Mouse (Mus musculus) megakaryocyte, embryonic 14.5 days (primary cell): ENCODE measurements around the gene Sun1.

Experiments used
- FLI1 ChIP-seq: IDR thresholded peaks from 2 replicates; pipeline ENCODE4 v1.6.1; 2012; ENCODE audit warnings: low read length, inconsistent platforms, mixed read lengths
- GATA1 ChIP-seq: IDR thresholded peaks from 3 replicates; pipeline ENCODE4 v1.6.1; 2012; ENCODE audit warnings: mixed read lengths, low read length, inconsistent platforms, borderline replicate concordance

GRCm38 (mm10) chr5:139202127-139202526 is 1.7 kb downstream of the Sun1 start:
- TF ChIP-seq FLI1 (no peak), GATA1 (no peak)
